Mouse (Mus musculus): ENCODE results near the gene Apoc2. TPM values are rescaled to one million over a fixed set of nuclear protein-coding genes. Genes with fewer than 3 reads are reported as not detected.

Apoc2 gene
- polyA plus RNA-seq, 1 experiment from 2014 or later: 1.8 TPM

GRCm38 (mm10) chr7:19622241-19622640 lies 55.5 kb downstream of the Apoc2 start:
- WGBS: 37% methylated on average over 6 of the region's 6 CpGs
- Histone ChIP-seq H3K9ac (replicated peaks) (no peak overlapping the region), H3K36me3 (no peaks in the 10 kb centered on the region), H3K27me3 (replicated peaks) (0 out of 2 replicates have a peak, but pooled peaks cover 14% of the 10 kb centered on the region), H3K4me2 (no peak overlapping the region), H3K27ac (replicated peaks) (no peak overlapping the region), H3K4me1 (peaks cover 7% of the 10 kb centered on the region), H3K9me3 (replicated peaks) (no peaks in the 10 kb centered on the region), H3K4me3 (replicated peaks) (no peak overlapping the region)
- no peak for ATAC-seq (ENCODE audit: low FRiP score)

Other genes starting within 250 kb of the Apoc2 start
- gene Mark4, start 219.1 kb downstream of the Apoc2 start, polyA plus RNA-seq (2015; fragmentation: Nextera tagmentation; extraction: Ambion mirVana): 15.4 and 16.5 TPM in 2 replicates
- 1.5 and 1.8 TPM in 2 replicates for gene Exoc3l2, start 214.6 kb downstream of the Apoc2 start, polyA plus RNA-seq (2015; fragmentation: Nextera tagmentation; extraction: Ambion mirVana)
- gene Bloc1s3, start 169.6 kb downstream of the Apoc2 start, polyA plus RNA-seq (2015; fragmentation: Nextera tagmentation; extraction: Ambion mirVana): 3.9 and 5.0 TPM in 2 replicates
- 39.2 and 58.6 TPM in 2 replicates for gene Trappc6a, start 169.5 kb downstream of the Apoc2 start, polyA plus RNA-seq (2015; fragmentation: Nextera tagmentation; extraction: Ambion mirVana)
- 1.2 and 1.5 TPM in 2 replicates for gene Nkpd1, start 160.1 kb downstream of the Apoc2 start, polyA plus RNA-seq (2015; fragmentation: Nextera tagmentation; extraction: Ambion mirVana)
- gene Ppp1r37, start 114.9 kb downstream of the Apoc2 start, polyA plus RNA-seq (2015; fragmentation: Nextera tagmentation; extraction: Ambion mirVana): 41.0 and 42.3 TPM in 2 replicates
- gene Zfp296, start 100.7 kb downstream of the Apoc2 start, polyA plus RNA-seq (2015; fragmentation: Nextera tagmentation; extraction: Ambion mirVana): 0.23 and 0.61 TPM in 2 replicates
- 145 and 154 TPM in 2 replicates for gene Gemin7, start 100.3 kb downstream of the Apoc2 start, polyA plus RNA-seq (2015; fragmentation: Nextera tagmentation; extraction: Ambion mirVana)
- gene Clasrp, start 73.5 kb downstream of the Apoc2 start, polyA plus RNA-seq (2015; fragmentation: Nextera tagmentation; extraction: Ambion mirVana): 51.0 and 61.5 TPM in 2 replicates
- gene Relb, start 48.5 kb downstream of the Apoc2 start, polyA plus RNA-seq (2015; fragmentation: Nextera tagmentation; extraction: Ambion mirVana): 9.6 and 12.8 TPM in 2 replicates
- gene Clptm1, start 12.9 kb downstream of the Apoc2 start, polyA plus RNA-seq (2015; fragmentation: Nextera tagmentation; extraction: Ambion mirVana): 128 and 140 TPM in 2 replicates
- gene Gm44805, start 3.5 kb upstream of the Apoc2 start, polyA plus RNA-seq (2015; fragmentation: Nextera tagmentation; extraction: Ambion mirVana): not detected in 2 replicates
- 0.38 and 0.75 TPM in 2 replicates for gene Apoc4, start 3.5 kb upstream of the Apoc2 start, polyA plus RNA-seq (2015; fragmentation: Nextera tagmentation; extraction: Ambion mirVana)
- 6.5 and 7.3 TPM in 2 replicates for gene Apoc1, start 14.7 kb upstream of the Apoc2 start, polyA plus RNA-seq (2015; fragmentation: Nextera tagmentation; extraction: Ambion mirVana)
- 643 and 683 TPM in 2 replicates for gene Apoe, start 21.2 kb upstream of the Apoc2 start, polyA plus RNA-seq (2015; fragmentation: Nextera tagmentation; extraction: Ambion mirVana)
- gene Tomm40, start 37.5 kb upstream of the Apoc2 start, polyA plus RNA-seq (2015; fragmentation: Nextera tagmentation; extraction: Ambion mirVana): 155 and 171 TPM in 2 replicates
- gene Nectin2, start 72.5 kb upstream of the Apoc2 start, polyA plus RNA-seq (2015; fragmentation: Nextera tagmentation; extraction: Ambion mirVana): 56.5 and 68.7 TPM in 2 replicates
- 26.3 and 37.0 TPM in 2 replicates for gene Bcam, start 93.1 kb upstream of the Apoc2 start, polyA plus RNA-seq (2015; fragmentation: Nextera tagmentation; extraction: Ambion mirVana)
- gene Cblc, start 118.9 kb upstream of the Apoc2 start, polyA plus RNA-seq (2015; fragmentation: Nextera tagmentation; extraction: Ambion mirVana): 0.69 and 2.2 TPM in 2 replicates
- 1.2 and 5.2 TPM in 2 replicates for gene Bcl3, start 144.8 kb upstream of the Apoc2 start, polyA plus RNA-seq (2015; fragmentation: Nextera tagmentation; extraction: Ambion mirVana)
- 14.3 and 17.3 TPM in 2 replicates for gene Gm19345, start 174.1 kb upstream of the Apoc2 start, polyA plus RNA-seq (2015; fragmentation: Nextera tagmentation; extraction: Ambion mirVana)
- 0.69 and 1.2 TPM in 2 replicates for gene Ceacam16, start 183.4 kb upstream of the Apoc2 start, polyA plus RNA-seq (2015; fragmentation: Nextera tagmentation; extraction: Ambion mirVana)
- gene Ceacam19, start 210.0 kb upstream of the Apoc2 start, polyA plus RNA-seq (2015; fragmentation: Nextera tagmentation; extraction: Ambion mirVana): not detected in 2 replicates
- gene Pvr, start 243.2 kb upstream of the Apoc2 start, polyA plus RNA-seq (2015; fragmentation: Nextera tagmentation; extraction: Ambion mirVana): 12.0 and 12.5 TPM in 2 replicates

All from neural tube, embryonic 15.5 days (tissue).